Mouse (Mus musculus): Measurements from ENCODE around the gene Hes5.

DNA sequence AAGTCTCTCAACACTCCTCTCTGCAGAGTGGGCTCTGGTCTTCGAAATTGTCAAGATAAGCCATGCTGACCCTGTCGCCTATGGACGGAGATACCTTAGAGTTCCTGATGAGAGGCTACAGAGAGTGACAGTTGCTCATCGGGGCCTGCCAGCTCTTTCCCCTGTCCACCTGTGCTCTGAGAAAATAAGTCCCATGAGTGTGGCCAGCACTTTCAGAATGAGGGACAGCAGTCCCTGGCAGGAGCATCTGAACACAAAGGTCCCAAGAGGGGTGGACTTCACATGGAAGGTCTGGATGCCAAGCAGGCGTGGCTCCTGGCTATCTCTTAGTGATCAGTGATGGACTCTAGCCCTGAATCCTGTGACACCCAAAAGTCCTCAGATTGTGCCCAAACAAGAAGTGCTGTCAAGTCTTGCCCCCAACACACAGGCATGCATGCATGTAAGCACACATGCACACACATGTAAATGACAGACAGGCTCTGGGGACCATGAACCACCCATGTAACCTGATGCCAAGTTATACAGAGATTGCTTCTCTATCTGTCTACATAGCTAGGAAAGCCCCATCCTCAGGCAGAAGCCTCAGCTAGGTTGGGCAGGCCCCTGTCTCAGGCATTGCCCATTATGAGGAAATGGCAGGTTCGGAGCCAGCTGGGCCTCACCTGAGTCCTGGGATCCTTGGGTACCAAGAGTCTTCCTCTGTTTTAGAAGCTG lies 17.2 kb upstream of the Hes5 start:
- TF ChIP-seq CTCF (IDR thresholded peaks at IDR 0.05; ENCODE audit: insufficient read depth, low read length) (no peak), POLR2A (IDR thresholded peaks at IDR 0.05; ENCODE audit: borderline replicate concordance, extremely low read depth, low read depth, low read length) (no peak)
